Mouse (Mus musculus) testis, postnatal 10 days (tissue): Measurements from ENCODE around the gene Klhl33.
"Not testable (repeated sequence)": the region's sequence is repeated elsewhere in the genome, so short reads cannot be mapped to it uniquely, and the experiment has no call there.

Experiments
- DNase-seq: peaks from one replicate; pipeline ENCODE4 v3.0.0; 2021; ENCODE audit warnings: low spot score

Gene Klhl33

DNA sequence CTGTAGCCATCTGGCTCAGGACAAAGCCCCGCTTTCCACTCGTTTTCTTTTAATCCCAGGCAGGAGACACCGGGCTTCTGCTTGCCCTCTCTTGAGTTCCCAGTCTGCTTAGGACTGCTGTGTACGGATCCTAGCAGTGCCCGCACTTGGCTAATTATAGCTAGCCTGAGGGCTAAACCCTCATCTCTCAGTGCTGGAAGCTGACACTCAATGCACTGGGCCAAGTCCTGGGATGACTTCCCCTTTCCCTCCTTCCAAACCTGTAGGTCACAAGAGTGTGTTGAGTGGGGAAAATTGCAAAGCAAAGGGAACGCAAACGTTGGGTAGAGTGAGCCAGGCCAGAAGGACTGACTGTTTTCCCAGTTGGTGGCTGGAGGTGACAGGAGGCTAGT is at the start of gene Klhl33:
Klhl33 (minus strand) TSS at position 134 of the 392 bp plus-strand sequence.
- DNase-seq = no peak

DNA sequence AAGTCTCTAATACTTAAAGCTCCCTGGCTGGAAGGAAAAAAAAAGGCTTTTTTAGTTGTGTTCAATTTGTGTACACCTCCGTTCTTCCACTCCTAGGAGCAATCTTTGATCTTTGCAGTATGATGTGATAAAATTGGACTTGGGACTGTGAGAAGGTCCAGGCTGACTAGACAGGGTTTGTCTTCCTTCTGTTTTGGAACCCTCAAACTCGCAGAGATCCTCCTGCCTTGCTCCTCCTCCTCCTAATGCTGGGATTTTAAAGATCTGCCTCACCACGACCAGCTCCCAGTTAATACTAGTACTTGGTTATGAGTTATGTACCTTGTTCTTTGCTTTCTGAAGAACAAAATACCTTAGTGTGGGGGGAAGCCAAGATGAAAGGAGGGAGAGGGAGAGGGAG is 48.2 kb upstream of the Klhl33 start:
- DNase-seq = not testable (repeated sequence)

DNA sequence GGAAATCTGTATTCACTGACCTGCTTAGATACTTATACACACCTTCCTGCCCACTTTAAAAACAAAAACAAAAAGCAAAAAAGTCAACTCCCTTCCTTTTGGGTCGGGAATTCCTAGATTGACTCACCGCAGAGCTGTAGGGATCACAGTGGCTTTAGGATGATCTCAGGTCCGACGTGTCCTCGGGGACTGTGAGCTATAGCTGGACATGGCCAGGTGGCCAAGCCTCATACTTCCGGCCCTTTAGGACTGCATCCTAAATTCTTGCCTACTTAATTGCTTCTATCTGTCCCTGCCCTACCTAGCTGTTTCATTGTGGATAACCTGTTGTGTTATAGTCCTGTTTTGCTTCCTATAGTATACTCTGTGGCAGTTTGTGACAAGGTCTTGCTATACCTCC is 47.8 kb upstream of the Klhl33 start:
- DNase-seq = not testable (repeated sequence)

DNA sequence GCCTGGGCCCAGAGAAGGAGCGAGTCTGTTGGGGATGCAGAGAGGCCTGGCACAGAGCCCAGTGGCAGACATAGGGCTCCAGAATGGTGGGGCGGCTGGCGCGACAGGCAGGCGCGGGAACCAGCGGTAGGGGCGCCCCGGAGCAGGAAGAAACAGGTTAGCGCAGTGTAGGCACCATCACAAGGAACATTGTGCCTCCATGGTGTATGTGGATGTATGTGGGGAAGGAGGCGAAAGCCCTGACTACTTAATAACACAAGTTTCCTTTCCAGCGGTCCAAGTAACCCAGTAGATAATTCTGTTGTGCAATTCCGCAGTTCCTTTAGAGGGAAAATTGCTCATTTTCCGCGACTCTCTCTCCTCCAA is 47.3 kb upstream of the Klhl33 start:
- DNase-seq = not testable (repeated sequence)

DNA sequence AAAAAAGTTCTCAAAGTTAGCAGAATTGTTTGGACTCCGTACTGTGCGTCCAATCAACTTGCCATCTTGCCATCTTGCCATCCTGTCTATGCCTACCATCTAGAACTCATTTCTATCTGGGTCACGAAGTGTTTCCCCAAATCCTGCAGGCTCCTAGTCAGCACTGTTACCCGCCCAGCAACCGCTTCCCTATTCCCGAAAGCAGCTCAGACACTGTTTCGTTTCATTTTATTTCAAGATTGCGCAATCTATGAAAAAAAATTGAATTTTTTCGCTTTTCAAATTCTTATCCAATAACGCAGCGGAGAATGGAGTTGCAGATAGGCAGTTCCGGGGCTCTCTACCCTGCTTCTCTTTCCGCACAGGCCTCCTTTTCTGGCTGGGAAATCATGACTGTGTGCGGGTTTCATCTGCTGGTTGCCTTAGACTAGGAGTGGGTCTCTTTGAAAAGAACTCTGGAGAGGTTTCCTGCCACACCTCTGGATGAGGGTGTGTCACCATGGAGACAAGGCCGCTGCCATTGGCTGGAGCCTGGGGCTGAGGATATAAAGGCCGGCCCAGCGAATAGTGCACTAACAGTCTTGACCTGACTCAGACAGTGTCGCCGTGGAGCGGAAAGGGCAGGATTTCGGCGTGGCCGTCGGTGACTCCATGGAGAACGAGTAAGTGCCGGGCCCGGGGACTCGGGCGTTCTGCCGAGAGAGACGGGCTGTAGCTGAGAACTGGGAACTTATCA is 46.8 kb upstream of the Klhl33 start, which contains the start of gene Gm49342:
Gm49342 (plus strand) TSS at position 586 of the 736 bp plus-strand sequence.
- peak; percentile 92 for DNase-seq

DNA sequence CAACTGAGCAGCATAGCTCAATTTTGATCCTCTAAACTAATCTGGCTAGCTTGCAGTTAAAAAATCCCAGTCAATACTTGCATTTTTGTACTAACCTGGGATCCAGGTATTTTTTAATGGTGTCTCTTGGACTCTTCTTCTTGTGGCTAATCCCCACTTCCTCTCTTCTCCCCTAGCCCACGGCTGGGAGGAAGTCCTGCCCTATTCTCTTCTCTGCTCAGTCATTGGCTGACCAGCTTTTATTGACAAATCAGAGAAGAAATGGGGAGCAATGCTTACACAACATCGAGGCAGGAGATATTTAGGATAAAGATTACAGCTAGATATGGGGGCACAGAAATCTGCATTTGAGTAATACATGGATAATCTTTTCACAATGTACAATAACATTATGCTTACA is 41.6 kb upstream of the Klhl33 start:
- DNase-seq = no peak

DNA sequence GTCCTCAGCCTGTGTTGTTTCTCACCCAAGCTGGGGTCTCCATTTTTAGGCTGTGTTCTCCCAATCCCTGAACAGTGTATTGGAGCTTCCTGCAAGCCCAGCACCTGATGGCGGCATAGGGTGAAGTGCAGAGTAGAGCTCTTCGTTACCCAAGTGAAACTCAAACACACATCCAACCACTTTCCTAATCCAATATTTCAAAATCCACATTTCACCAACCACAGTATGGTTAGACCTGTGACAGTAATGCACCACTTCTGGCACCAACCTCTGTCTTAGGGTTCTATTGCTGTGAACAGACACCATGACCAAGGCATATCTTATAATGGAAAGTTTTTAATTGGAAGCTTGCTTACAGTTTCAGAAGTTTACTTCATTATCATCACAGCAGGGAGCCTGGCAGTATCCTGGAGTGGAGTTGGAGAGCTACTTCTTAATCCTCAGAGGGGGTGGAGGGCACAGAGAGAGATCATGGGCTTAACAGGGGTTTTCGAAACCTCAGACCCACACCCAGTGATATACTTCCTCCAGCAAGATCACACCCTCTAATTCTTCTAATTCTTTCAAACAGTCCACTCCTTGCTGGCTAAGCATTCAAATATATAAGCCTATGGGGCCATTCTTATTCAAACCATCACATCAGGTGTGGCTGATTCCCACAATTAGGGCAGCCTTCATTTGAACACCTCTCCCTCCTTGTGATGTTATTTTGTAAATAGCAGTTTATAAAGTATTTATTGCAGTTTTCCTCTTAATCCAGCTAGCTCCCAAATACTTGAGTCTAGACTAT is 41.0 kb upstream of the Klhl33 start:
- no peak for DNase-seq

DNA sequence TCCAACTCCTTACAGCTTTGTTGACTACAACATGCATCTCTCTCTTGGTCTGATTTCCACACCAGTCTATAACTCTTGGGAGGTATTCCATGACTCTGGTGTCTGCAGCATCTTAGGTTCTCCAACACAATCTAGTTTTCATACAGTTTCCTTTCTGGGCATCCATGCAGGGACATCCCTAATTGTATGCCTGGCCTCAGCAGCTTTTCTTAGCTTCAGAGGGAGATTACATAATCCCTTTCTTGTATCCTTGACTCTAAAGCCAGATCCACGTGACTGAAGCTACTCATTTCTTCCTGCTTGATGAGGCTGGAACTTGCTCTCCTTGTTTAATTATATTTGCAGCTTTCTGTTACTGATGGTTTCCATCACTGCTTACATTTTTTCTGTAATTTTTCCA is 39.3 kb upstream of the Klhl33 start:
- no peak for DNase-seq

DNA sequence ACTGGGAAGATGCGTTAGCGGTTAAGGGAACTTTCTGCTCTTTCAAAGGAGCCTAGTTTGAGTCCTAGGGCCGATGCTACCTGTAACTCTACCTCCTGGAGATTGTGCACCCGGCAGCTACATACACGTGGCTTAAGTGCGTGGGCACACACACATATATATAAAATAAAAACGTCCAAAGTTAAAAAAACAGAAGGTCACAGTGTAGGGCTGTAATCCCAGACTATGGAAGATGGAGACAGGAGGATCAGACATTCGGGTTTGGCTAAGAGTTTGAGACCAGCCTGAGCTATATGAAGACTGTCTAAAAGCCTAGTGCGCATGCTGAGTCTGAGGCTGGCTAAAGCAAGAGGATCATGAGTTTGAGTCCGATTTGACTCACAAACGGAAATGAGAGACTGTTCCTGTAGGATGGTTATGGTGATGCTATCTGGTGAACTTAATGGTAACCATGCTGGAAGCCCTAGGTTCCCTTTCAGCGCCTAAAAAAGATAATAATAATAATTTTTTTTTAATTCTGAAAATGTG is 34.2 kb upstream of the Klhl33 start:
- DNase-seq = no peak

DNA sequence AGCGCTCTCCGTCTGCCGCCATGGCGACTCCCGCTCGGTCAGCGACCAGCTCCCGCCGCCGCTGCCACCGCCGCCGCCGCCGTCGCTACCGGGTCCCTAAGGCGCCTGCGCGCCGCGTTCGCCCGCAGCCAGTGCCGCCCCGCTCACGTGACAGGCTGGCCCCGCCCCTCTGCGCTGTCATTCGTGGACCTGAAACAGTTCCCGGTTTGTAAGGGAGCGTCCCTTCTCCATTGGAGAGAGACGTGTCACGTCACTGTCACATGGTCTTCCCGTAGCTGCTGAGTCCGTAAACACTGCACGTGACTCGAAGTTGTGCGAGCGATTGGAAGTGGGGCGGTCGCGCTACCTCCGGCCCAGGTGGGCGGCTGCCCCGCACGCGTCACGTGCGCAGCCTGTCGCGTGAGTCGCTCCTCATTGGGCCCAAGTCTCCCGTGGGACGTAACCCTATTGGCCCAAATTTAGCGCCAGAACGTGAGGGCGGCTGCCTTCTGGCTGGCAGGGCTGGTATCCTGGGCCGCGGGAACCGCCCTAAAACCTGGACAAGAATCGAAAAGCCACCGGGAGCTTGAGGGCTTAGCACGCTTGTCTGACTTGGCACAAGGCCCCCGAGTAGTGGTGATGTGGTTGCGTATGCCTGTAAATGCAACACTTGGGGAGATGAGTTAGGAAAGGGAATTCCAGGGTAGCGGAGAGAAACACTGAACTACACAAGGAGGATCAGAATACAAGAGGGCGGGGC is 33.6 kb upstream of the Klhl33 start, which contains the start of the genes Pip4p1 and Pnp:
Pip4p1 (minus strand) TSS at position 103 of the 739 bp plus-strand sequence.
Pnp (plus strand) TSS at position 329 of the 739 bp plus-strand sequence.
- DNase-seq = peak; percentile 100

DNA sequence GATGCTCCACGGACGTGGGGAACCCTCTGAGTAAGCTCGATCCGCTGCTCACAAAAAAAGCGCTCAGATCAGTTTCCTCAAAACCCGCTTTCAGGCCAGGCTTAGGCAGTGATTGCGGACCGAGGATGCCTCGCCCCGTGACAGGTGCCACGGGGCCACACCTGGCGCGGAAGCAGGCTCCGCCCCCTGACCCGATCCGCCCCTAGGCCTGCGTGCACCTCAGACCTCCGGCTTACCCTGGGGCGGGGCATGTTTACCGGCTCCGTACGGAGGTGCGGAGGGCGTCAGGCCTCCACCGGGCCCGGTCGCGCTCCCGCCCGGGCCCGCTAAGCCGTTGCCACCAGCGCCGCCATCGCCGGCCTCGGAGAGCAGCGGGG is 33.1 kb upstream of the Klhl33 start:
- peak; percentile 81 for DNase-seq

DNA sequence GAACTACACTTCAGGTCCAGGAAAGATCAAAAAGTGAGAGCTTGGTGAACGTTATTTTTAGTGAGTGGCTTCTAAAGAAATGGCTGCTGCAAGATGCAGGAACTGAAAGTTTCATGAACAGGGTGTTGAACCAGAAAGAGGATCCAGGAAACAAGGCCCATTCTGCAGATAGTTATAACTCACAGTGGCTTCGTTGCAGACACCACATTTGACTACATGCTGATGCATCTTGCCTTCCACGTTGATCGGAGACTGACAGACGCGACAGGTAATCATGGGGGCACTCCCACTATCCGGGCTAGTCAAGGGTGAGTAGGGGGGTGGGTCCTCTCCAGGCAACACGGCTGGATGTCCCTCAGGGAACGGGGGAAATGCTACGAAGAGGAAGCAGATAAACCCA is 32.6 kb upstream of the Klhl33 start:
- no peak for DNase-seq

DNA sequence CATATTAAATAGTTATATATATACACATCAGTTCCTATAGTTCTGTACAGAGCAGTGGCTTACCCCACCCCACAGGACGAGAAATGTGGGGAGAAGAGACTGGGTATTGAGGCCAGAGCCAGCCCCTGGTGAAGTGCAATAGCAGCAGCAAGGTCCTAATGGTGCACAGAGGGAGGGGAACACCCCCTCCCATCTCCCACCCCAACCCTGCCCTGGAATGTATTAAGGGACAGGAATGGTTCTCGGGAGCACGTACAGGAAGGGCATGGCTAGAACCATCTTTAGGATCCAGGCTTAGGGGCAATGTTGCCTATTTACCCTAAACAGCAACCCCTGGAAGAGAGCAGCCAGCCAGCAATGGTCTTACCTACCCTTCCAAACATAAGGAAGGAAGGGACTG is 30.1 kb upstream of the Klhl33 start:
- DNase-seq = no peak

DNA sequence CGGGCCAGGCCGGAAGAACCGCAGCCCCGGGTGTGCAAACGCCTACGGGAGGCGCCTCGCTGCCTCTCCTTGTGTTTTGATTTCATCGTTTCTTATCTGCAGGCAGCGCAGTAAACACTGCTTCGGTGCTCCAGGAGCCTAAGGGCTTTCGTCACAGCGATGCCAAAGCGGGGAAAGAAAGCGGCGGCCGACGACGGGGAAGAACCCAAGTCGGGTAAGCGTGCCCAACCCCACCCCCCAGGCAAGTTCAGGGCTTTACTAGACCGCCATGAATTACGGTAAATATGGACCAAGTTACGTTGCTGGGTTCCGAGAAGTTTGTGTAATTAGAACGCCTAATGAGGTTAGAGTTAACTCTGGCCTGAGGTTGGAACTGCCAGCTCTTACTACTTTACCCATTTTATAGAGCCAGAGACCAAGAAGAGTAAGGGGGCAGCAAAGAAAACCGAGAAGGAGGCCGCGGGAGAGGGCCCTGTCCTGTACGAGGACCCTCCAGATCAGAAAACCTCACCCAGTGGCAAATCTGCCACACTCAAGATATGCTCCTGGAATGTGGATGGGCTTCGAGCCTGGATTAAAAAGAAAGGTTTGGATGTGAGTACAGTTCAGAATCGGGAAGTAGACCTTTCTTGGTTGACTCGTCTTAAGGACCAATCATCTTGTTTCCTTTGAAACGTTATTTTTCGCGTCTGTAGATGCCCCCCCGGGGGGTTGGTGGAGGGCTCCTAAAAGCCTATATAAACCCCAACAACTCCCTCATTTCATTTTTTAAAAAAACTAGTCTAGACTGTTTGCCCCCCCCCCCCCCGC is 28.0 kb upstream of the Klhl33 start:
- no peak for DNase-seq

DNA sequence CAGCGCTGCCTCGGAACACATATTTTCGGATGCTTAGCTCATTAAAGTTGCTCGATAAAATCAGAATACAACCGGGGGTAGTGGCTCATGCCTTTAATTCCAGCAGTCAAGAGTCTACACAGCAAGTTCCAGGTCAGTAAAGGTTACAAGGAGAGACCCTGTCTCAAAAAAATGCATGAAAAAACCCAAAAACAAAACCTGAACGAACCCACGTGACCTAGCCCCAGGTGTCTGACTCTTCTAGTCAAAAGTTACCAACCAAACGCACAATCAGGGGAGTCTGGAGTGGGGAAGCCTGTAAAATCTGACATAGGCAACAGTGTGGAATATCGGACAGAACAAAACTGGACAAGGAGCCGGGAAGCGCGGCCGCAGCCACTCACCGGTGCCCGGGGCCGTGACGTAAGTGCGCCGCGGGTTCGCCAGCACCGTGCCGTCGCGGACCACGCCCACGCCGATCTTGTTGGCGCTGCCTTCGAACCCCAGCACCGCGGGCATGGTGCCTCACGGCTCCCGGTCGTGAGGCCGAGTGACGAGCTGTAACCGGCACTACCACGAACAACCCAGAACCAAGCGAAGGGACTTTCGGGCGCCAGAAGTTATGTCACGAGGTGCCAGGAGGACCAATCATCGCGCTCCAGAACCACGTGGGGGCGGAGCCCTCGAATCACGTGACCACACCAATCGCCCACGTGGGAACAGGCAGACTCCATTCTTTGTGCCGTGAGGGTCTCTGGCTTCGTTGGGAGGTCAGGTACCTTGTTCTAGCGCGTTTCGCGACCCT is 27.2 kb upstream of the Klhl33 start, which contains the start of the genes Osgep and Apex1:
Osgep (minus strand) TSS at position 613 of the 784 bp plus-strand sequence.
Apex1 (plus strand) TSS at position 688 of the 784 bp plus-strand sequence.
- peak; percentile 98 for DNase-seq

DNA sequence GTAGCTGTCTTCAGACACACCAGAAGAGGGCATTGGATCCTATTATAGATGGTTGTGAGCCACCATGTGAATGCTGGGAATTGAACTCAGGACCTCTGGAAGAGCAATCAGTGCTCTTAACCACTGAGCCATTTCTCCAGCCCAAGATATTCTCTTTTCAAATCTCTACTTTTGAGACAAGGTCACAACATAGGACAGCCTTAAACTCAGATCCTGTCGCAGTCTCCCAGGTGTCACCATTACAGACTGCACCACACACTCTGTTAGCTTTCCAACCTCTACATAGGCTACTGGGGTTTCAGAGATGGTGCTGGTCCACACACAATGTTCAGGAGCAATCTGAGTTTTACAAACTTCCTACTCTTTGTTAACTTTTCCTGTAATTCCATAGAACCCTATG is 26.1 kb upstream of the Klhl33 start:
- not testable (repeated sequence) for DNase-seq

DNA sequence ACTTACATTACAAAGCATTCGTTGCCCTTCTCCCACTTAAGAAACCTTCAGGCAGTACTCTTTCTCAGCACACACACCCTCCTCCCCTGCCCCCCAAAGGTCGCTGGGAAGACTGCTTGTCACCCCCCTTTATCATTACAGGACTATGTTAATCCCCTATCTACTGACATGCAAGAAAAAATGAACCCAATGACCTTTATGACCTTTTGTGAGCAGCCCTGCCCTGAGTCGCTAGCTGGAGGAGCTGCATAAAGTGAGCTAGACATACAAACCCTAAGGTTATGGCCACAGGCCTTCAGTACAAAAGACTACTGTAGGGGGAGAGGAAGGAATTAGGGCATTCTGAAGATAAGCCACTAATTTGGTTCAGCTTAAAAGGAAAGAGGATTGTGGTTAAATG is 14.0 kb upstream of the Klhl33 start:
- DNase-seq = no peak

DNA sequence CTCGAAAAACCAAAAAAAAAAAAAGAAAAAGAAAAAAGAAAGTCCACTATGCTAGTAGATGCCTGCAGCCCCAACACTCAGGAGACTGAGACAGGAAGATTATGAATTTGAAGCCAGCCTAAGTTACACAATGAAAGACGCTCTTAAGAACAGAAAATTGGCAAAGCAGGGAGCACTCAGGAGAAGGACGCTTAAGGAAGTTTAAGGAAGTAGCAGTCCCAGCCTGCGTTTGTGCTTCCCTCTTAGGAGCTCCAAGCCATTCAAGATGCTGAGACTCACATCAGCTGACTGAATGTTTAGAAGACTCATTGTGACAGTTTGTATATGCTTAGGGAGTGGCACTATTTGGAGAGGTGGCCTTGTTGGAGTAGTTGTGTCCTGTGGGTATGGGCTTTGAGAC is 10.8 kb upstream of the Klhl33 start:
- DNase-seq = no peak

DNA sequence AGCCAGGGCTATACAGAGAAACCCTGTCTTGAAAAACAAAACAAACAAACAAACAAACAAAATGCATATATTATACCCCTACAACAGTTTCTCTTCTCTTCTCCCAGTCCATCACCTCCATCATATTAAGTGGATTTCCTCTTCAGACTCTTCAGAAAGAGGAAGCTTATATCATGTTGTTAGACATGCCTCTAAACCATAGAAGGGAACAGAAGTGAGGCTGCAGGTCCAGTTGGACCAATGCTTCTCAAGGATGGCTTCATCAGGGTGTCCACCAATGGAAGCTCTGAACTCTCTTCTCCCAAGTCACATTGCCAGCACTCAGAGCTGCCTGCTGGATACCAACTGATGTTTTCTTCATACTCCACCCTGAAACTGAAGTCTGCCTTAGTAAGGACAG is 8.0 kb upstream of the Klhl33 start:
- DNase-seq = not testable (repeated sequence)

DNA sequence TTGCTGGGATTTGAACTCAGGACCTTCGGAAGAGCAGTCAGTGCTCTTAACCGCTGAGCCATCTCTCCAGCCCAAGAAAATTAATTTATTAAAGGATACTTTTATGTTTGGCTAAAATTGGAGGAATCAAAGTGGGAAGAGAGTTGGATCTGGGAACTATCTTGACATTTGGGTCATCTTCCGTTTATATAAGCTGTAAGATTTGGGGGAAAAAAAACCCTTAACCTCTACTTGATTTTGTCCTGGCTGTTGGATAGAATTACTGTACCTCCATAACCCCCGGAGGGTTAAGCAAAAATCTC is 7.5 kb upstream of the Klhl33 start:
- DNase-seq = no peak
